Mouse (Mus musculus) CH12.LX (cell line): ENCODE results near the gene Nras. TPM values are rescaled to one million over a fixed set of nuclear protein-coding genes. Genes with fewer than 3 reads are reported as not detected.

ENCODE experiments used
- DNase-seq: peaks from one replicate; pipeline ENCODE4 v3.0.0-alpha.2; 2013; ENCODE audit errors: extremely low read depth
- H3K27ac ChIP-seq: 2 replicates; pipeline ENCODE4 v1.5.1; 2012; ENCODE audit warnings: low read depth, mild to moderate bottlenecking, control low read depth, moderate library complexity; ENCODE audit not compliant: insufficient read depth
- H3K27me3 ChIP-seq: replicated peaks from 2 replicates; pipeline ENCODE3; 2012; ENCODE audit warnings: inconsistent platforms
- H3K36me3 ChIP-seq, 2 experiments: replicated peaks in 1 of 2; 2 replicates each; pipeline versions ENCODE3 to v1.6.1; 2012; ENCODE audit warnings: inconsistent platforms in 1 of 2, low read length in 1 of 2, mild to moderate bottlenecking in 1 of 2, mixed read lengths in 1 of 2, moderate library complexity in 1 of 2; ENCODE audit not compliant: control insufficient read depth in 1 of 2, insufficient read depth in 1 of 2
- H3K4me1 ChIP-seq, 2 experiments: 2 replicates each; pipeline ENCODE4 v1.6.1; 2012; ENCODE audit warnings: inconsistent platforms in 1 of 2, moderate library complexity in 1 of 2; ENCODE audit not compliant: insufficient read depth in 2 of 2, control insufficient read depth in 1 of 2
- H3K4me2 ChIP-seq: 2 replicates; pipeline ENCODE4 v1.6.1; 2012; ENCODE audit warnings: low read depth, mild to moderate bottlenecking, control low read depth; ENCODE audit not compliant: poor library complexity, insufficient read depth, severe bottlenecking
- H3K4me3 ChIP-seq, 3 experiments: fragments of 150-350 bp in 1 of 3; sonication (generic) in 1 of 3; replicated peaks in 1 of 3; 2 replicates each; pipeline versions ENCODE3 to v1.5.1; 2011 to 2012; ENCODE audit warnings: low read depth in 2 of 3, low read length in 2 of 3, mild to moderate bottlenecking in 2 of 3, moderate library complexity in 2 of 3, control low read depth in 1 of 3, improper control_type of control experiment in 1 of 3, inconsistent platforms in 1 of 3, mixed read lengths in 1 of 3; ENCODE audit not compliant: poor library complexity in 1 of 3
- H3K79me2 ChIP-seq: replicated peaks from 2 replicates; pipeline ENCODE4 v1.6.1; 2012; ENCODE audit warnings: mild to moderate bottlenecking, moderate library complexity; ENCODE audit not compliant: control insufficient read depth, poor library complexity, insufficient read depth, severe bottlenecking; ENCODE audit errors: extremely low read depth
- H3K9ac ChIP-seq: 2 replicates; pipeline ENCODE4 v1.6.1; 2012; ENCODE audit warnings: low read depth, mild to moderate bottlenecking, control low read depth, moderate library complexity; ENCODE audit not compliant: insufficient read depth
- H3K9me3 ChIP-seq: replicated peaks from 2 replicates; pipeline ENCODE3; 2012; ENCODE audit warnings: low read length, inconsistent platforms, mixed read lengths
- CHD2 ChIP-seq: IDR thresholded peaks from 2 replicates; pipeline ENCODE4 v1.6.1; 2011; ENCODE audit warnings: low read length, improper control_type of control experiment
- E2F4 ChIP-seq: IDR thresholded peaks from 2 replicates; pipeline ENCODE4 v1.6.1; 2011; ENCODE audit warnings: low read depth, low read length, improper control_type of control experiment; ENCODE audit not compliant: insufficient replicate concordance
- HCFC1 ChIP-seq: IDR thresholded peaks from 2 replicates; pipeline ENCODE4 v1.6.1; 2012; ENCODE audit warnings: low read depth, mild to moderate bottlenecking, inconsistent platforms, low read length, improper control_type of control experiment
- JUND ChIP-seq: conservative IDR thresholded peaks from 2 replicates; pipeline ENCODE4 v1.6.1; 2011; ENCODE audit warnings: low read depth, low read length, improper control_type of control experiment
- KAT2A ChIP-seq: IDR thresholded peaks from 2 replicates; pipeline ENCODE4 v1.6.1; 2012; ENCODE audit warnings: low read length, improper control_type of control experiment, inconsistent platforms; ENCODE audit not compliant: insufficient replicate concordance
- MAFK ChIP-seq: IDR thresholded peaks from 2 replicates; pipeline ENCODE4 v1.6.1; 2011; ENCODE audit warnings: low read length, improper control_type of control experiment; ENCODE audit not compliant: insufficient replicate concordance
- MAX ChIP-seq: IDR thresholded peaks from 2 replicates; pipeline ENCODE4 v1.6.1; 2011; ENCODE audit warnings: low read length, improper control_type of control experiment
- MEF2A ChIP-seq: IDR thresholded peaks from 2 replicates; pipeline ENCODE4 v1.6.1; 2014; ENCODE audit warnings: low read depth, mild to moderate bottlenecking, inconsistent platforms, low read length, improper control_type of control experiment, borderline replicate concordance
- NELFE ChIP-seq: IDR thresholded peaks from 2 replicates; pipeline ENCODE4 v1.6.1; 2011; ENCODE audit warnings: low read depth, low read length, improper control_type of control experiment
- NRF1 ChIP-seq: IDR thresholded peaks from 2 replicates; pipeline ENCODE4 v1.6.1; 2014; ENCODE audit warnings: low read depth, mild to moderate bottlenecking, inconsistent platforms, low read length, improper control_type of control experiment, moderate library complexity
- RAD21 ChIP-seq: IDR thresholded peaks from 2 replicates; pipeline ENCODE4 v1.6.1; 2011; ENCODE audit warnings: low read depth, mild to moderate bottlenecking, low read length, improper control_type of control experiment, moderate library complexity
- TBP ChIP-seq: conservative IDR thresholded peaks from 2 replicates; pipeline ENCODE4 v1.6.1; 2011; ENCODE audit warnings: low read depth, low read length, improper control_type of control experiment
- TCF12 ChIP-seq: IDR thresholded peaks from 2 replicates; pipeline ENCODE4 v1.6.1; 2014; ENCODE audit warnings: low read depth, mild to moderate bottlenecking, inconsistent platforms, low read length, improper control_type of control experiment
- UBTF ChIP-seq: IDR thresholded peaks from 2 replicates; pipeline ENCODE4 v1.6.1; 2012; ENCODE audit warnings: low read depth, mild to moderate bottlenecking, inconsistent platforms, low read length, improper control_type of control experiment, moderate library complexity
- USF1 ChIP-seq: IDR thresholded peaks from 2 replicates; pipeline ENCODE4 v1.6.1; 2014; ENCODE audit warnings: low read depth, mild to moderate bottlenecking, inconsistent platforms, low read length, improper control_type of control experiment
- ZC3H11A ChIP-seq: IDR thresholded peaks from 2 replicates; pipeline ENCODE4 v1.6.1; 2012; ENCODE audit warnings: low read depth, mild to moderate bottlenecking, inconsistent platforms, low read length, improper control_type of control experiment
- ZKSCAN1 ChIP-seq: IDR thresholded peaks from 2 replicates; pipeline ENCODE4 v1.6.1; 2012; ENCODE audit warnings: low read depth, inconsistent platforms, low read length, improper control_type of control experiment, borderline replicate concordance
- dilution Hi-C: fragments of 300-500 bp; cut with MboI; formaldehyde crosslinking; loops from 2 replicates; pipeline ENCODE4 v1.14.3; 2020; ENCODE audit warnings: low sequenced_read_pairs; ENCODE audit not compliant: extremely low pct_unique_long_range_greater_than_20kb, extremely low pct_ligation_motif_present
- in situ Hi-C: fragments of 300-500 bp; cut with MboI; formaldehyde crosslinking; loops from 3 replicates; pipeline ENCODE4 v1.14.3; 2019; ENCODE audit warnings: low sequenced_read_pairs, low pct_ligation_motif_present, low pct_unique_long_range_greater_than_20kb, mixed read lengths
- polyA plus RNA-seq: library from polyadenylated mRNA; unstranded; fragments of >175 nt; gene quantifications from 2 replicates; pipeline ENCODE4 v1.2.1, GENCODE M21; 2012; ENCODE audit warnings: low read depth; ENCODE audit not compliant: insufficient read length
- total RNA-seq, 2 experiments: library from RNA; depleted of rRNA; stranded (reverse); fragments of 300-350 nt in 1 of 2; fragments of >200 nt in 1 of 2; gene quantifications; 2 replicates each; pipeline ENCODE4 v1.2.3; 2012 to 2014

Nras gene
- total and polyA plus RNA-seq, 3 experiments, result 47.7 to 69.1 (median 49.7) TPM

- Histone ChIP-seq H3K9ac (no peak overlapping the region), H3K36me3 (peaks cover 38 to 70% of the 10 kb centered on the region in 2 experiments), H3K79me2 (peaks cover 6% of the 10 kb centered on the region), H3K27me3 (no peaks in the 10 kb centered on the region), H3K4me3 (no peak overlapping the region), H3K9me3 (no peaks in the 10 kb centered on the region), H3K27ac (no peak overlapping the region), H3K4me1 (peaks cover 0 to 7% of the 10 kb centered on the region in 2 experiments; a peak in 2 of 4 replicates), H3K4me2 (no peak overlapping the region)
- in situ Hi-C loops, result no loop called here
- dilution Hi-C loops, result no loop called here
- TF ChIP-seq MEF2A, result no peak
- TF ChIP-seq NELFE, result no peak
- TF ChIP-seq NRF1, result no peak
- TF ChIP-seq HCFC1, result no peak
- no peak for TF ChIP-seq E2F4
- TF ChIP-seq ZKSCAN1, result no peak
- TF ChIP-seq RAD21, result no peak
- TF ChIP-seq ZC3H11A, result no peak
- no peak for DNase-seq
Measured at GRCm38 (mm10) chr3:103056016-103056595, 2.0 kb upstream of the Nras start.

- Histone ChIP-seq H3K9me3 (no peaks in the 10 kb centered on the region), H3K27ac (no peak overlapping the region), H3K9ac (peak overlapping the region; percentile 25; the same call in 1 of the 2 replicates)
Measured at GRCm38 (mm10) chr3:103057752-103058151, 333 bp upstream of the Nras start.

GRCm38 (mm10) chr3:103066927-103067326 lies 8.8 kb downstream of the Nras start:
- H3K36me3 ChIP-seq, result peaks cover 57 to 72% of the 10 kb centered on the region in 2 experiments
- in situ Hi-C loops, result no loop called here
- H3K4me2 ChIP-seq, result no peak overlapping the region
- dilution Hi-C loops, result no loop called here
- no peak for TF ChIP-seq UBTF
- no peak for TF ChIP-seq USF1
- no peak for TF ChIP-seq MAX
- TF ChIP-seq RAD21, result no peak
- no peak for TF ChIP-seq KAT2A
- no peak for TF ChIP-seq CHD2
- no peak for TF ChIP-seq MAFK
- no peak for TF ChIP-seq TBP
- H3K27me3 ChIP-seq, result no peaks in the 10 kb centered on the region
- H3K9ac ChIP-seq, result no peak overlapping the region
- H3K79me2 ChIP-seq, result no peaks in the 10 kb centered on the region; the same call in 1 of the 2 replicates
- H3K4me1 ChIP-seq, result no peaks in the 10 kb centered on the region
- no peaks in the 10 kb centered on the region for H3K9me3 ChIP-seq
- H3K4me3 ChIP-seq, result no peak overlapping the region
- no peak for DNase-seq
- H3K27ac ChIP-seq, result no peak overlapping the region

More at GRCm38 (mm10) chr3:103057752-103058151, 333 bp upstream of the Nras start:
- dilution Hi-C loops (no loop called here), in situ Hi-C loops (no loop called here)
- H3K79me2 ChIP-seq, result peaks cover 6% of the 10 kb centered on the region
- peaks cover 0 to 7% of the 10 kb centered on the region in 2 experiments; a peak in 2 of 4 replicates for H3K4me1 ChIP-seq
- H3K4me3 ChIP-seq, result peak overlapping the region; percentile 17 to 82 (median 50)
- peaks cover 39 to 69% of the 10 kb centered on the region in 2 experiments for H3K36me3 ChIP-seq
- H3K4me2 ChIP-seq, result peak overlapping the region; percentile 76
- no peaks in the 10 kb centered on the region for H3K27me3 ChIP-seq
- DNase-seq, result no peak
- TF ChIP-seq NELFE (no peak), ZKSCAN1 (no peak), TCF12 (no peak), JUND (no peak), MAX (no peak), ZC3H11A (no peak)
